Mouse (Mus musculus) adrenal gland, postnatal 36 days (tissue): ENCODE data around the gene Rlbp1. TPM values are rescaled to one million over a fixed set of nuclear protein-coding genes. Genes with fewer than 3 reads are reported as not detected.

Experiments used
- total RNA-seq, 2 experiments: library from RNA; stranded (reverse); gene quantifications; 2 replicates each; pipeline ENCODE4 v1.2.3; 2021

Rlbp1 gene
- total RNA-seq, 2 experiments from 2014 or later = not detected

Other genes starting within 250 kb of the Rlbp1 start
- 100 to 1,000 TPM; 283 to 302 TPM for gene Mfge8, start 238.0 kb downstream of the Rlbp1 start, total RNA-seq
- gene Abhd2, start 113.8 kb downstream of the Rlbp1 start, total RNA-seq = 1,000 to 10,000 TPM; 1,294 to 1,382 TPM
- gene Fanci, start 4.9 kb upstream of the Rlbp1 start, total RNA-seq = under 1 TPM; 0.63 to 0.99 TPM
- gene Polg, start 79.3 kb upstream of the Rlbp1 start, total RNA-seq = 10 to 100 TPM; 68.5 to 77.7 TPM
- 10 to 100 TPM; 16.5 to 56.2 TPM for gene Rhcg, start 230.6 kb upstream of the Rlbp1 start, total RNA-seq